Mouse (Mus musculus) myocyte (in vitro differentiated cells): Measurements from ENCODE around the gene Gm20388. TPM values are rescaled to one million over a fixed set of nuclear protein-coding genes. Genes with fewer than 3 reads are reported as not detected.
A peak's percentile ranks its signal among the peaks of the same experiment; 100 is the strongest.

Experiments used
- H3K27me3 ChIP-seq: one replicate; pipeline ENCODE4 v1.6.1; 2011; ENCODE audit not compliant: control insufficient read depth, insufficient read depth, insufficient read length
- H3K36me3 ChIP-seq: one replicate; pipeline ENCODE4 v1.6.1; 2011; ENCODE audit not compliant: control insufficient read depth, insufficient read depth
- H3K4me2 ChIP-seq: one replicate; pipeline ENCODE4 v1.6.1; 2011; ENCODE audit warnings: low read depth, control low read depth
- H3K4me3 ChIP-seq: one replicate; pipeline ENCODE4 v1.5.1; 2011; ENCODE audit warnings: mild to moderate bottlenecking, control low read depth, moderate library complexity
- H3K79me2 ChIP-seq: one replicate; pipeline ENCODE4 v1.6.1; 2011; ENCODE audit not compliant: control insufficient read depth, insufficient read depth
- H3ac ChIP-seq: one replicate; pipeline ENCODE4 v1.6.1; 2011; ENCODE audit not compliant: control insufficient read depth, insufficient read length
- CEBPB ChIP-seq: IDR thresholded peaks from 2 replicates; pipeline ENCODE4 v1.6.1; 2011; ENCODE audit warnings: mild to moderate bottlenecking, moderate library complexity; ENCODE audit not compliant: poor library complexity, insufficient read depth, severe bottlenecking
- E2F4 ChIP-seq: IDR thresholded peaks from one replicate; pipeline ENCODE4 v1.6.1; 2011; ENCODE audit warnings: mild to moderate bottlenecking, control low read depth, moderate library complexity; ENCODE audit not compliant: insufficient read depth
- MAX ChIP-seq: IDR thresholded peaks from one replicate; pipeline ENCODE4 v1.6.1; 2011; ENCODE audit warnings: low read depth, mild to moderate bottlenecking, control low read depth
- MYOD1 ChIP-seq, 3 experiments: IDR thresholded peaks; one replicate each; pipeline ENCODE4 v1.6.1; 2011; ENCODE audit warnings: control low read depth in 2 of 3, low read depth in 2 of 3, mild to moderate bottlenecking in 2 of 3, moderate library complexity in 1 of 3; ENCODE audit not compliant: insufficient read length in 2 of 3, control insufficient read depth in 1 of 3
- MYOG ChIP-seq, 3 experiments: IDR thresholded peaks; one replicate each; pipeline ENCODE4 v1.6.1; 2011; ENCODE audit warnings: control low read depth in 2 of 3, low read depth in 2 of 3, mild to moderate bottlenecking in 2 of 3; ENCODE audit not compliant: insufficient read length in 2 of 3, control insufficient read depth in 1 of 3, insufficient read depth in 1 of 3
- POLR2A ChIP-seq: IDR thresholded peaks from one replicate; pipeline ENCODE4 v1.6.1; 2011; ENCODE audit warnings: low read depth, mild to moderate bottlenecking, control low read depth, moderate library complexity; ENCODE audit not compliant: insufficient read length
- POLR2AphosphoS2 ChIP-seq: IDR thresholded peaks from one replicate; pipeline ENCODE4 v1.6.1; 2011; ENCODE audit warnings: low read depth, control low read depth; ENCODE audit not compliant: insufficient read length
- REST ChIP-seq: IDR thresholded peaks from one replicate; pipeline ENCODE4 v1.6.1; 2011; ENCODE audit warnings: mild to moderate bottlenecking, control low read depth, moderate library complexity; ENCODE audit not compliant: insufficient read depth, insufficient read length
- SRF ChIP-seq: IDR thresholded peaks from one replicate; pipeline ENCODE4 v1.6.1; 2011; ENCODE audit warnings: low read depth; ENCODE audit not compliant: control insufficient read depth, insufficient read length
- TCF12 ChIP-seq: IDR thresholded peaks from one replicate; pipeline ENCODE4 v1.6.1; 2011; ENCODE audit warnings: mild to moderate bottlenecking, control low read depth; ENCODE audit not compliant: poor library complexity, insufficient read depth, severe bottlenecking
- TCF3 ChIP-seq: IDR thresholded peaks from one replicate; pipeline ENCODE4 v1.6.1; 2011; ENCODE audit warnings: low read depth, control low read depth; ENCODE audit not compliant: insufficient read length
- USF1 ChIP-seq: IDR thresholded peaks from one replicate; pipeline ENCODE4 v1.6.1; 2011; ENCODE audit warnings: low read depth, mild to moderate bottlenecking, control low read depth, moderate library complexity
- polyA plus RNA-seq: library from polyadenylated mRNA; unstranded; fragments of >200 nt; fragmentation: generic; extraction: Trizol; gene quantifications from one replicate; pipeline ENCODE4 v1.2.1, GENCODE M21; 2012; ENCODE audit warnings: missing spikeins

Gm20388 gene
- polyA plus RNA-seq, 1 experiment = 15.3 TPM

DNA sequence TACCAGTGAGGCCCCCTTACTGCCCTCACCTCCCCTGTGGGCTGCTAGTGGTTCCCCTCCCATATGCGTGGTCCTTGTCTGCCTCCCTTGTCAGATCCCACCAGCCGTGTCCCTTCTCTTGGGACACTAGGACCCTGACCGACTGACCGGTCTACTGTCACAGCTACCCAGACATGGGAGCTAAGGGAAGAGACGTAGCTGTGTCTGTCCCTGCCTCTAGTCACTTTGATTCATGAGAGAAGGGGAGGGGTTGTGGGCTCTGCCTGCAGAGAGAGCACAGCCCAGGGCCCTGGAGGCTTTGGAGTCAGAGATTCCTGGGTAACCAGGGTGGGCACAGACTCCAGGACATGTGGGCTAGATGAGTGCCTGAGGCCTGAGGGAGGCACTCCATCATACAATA, 386.4 kb downstream of the Gm20388 start:
- peaks cover 14% of the 10 kb centered on the region for H3K79me2 ChIP-seq
- no peak overlapping the region for H3K4me3 ChIP-seq
- H3ac ChIP-seq = no peak overlapping the region
- no peak overlapping the region for H3K4me2 ChIP-seq
- H3K27me3 ChIP-seq = no peaks in the 10 kb centered on the region
- no peak for TF ChIP-seq MAX
- no peak for TF ChIP-seq E2F4
- TF ChIP-seq SRF = no peak
- TF ChIP-seq POLR2A = no peak
- TF ChIP-seq CEBPB = no peak
- no peak for TF ChIP-seq USF1
- no peak for TF ChIP-seq REST
- TF ChIP-seq TCF3 = no peak
- TF ChIP-seq MYOG (IDR thresholded peaks at IDR 0.05; ENCODE audit: control insufficient read depth in 1 of 3, insufficient read depth in 1 of 3, insufficient read length in 2 of 3, low read depth in 2 of 3) = no peak
- TF ChIP-seq TCF12 = no peak
- TF ChIP-seq MYOD1 (IDR thresholded peaks at IDR 0.05; ENCODE audit: control insufficient read depth in 1 of 3, insufficient read length in 2 of 3, low read depth in 2 of 3) = no peak
- H3K36me3 ChIP-seq = no peaks in the 10 kb centered on the region

DNA sequence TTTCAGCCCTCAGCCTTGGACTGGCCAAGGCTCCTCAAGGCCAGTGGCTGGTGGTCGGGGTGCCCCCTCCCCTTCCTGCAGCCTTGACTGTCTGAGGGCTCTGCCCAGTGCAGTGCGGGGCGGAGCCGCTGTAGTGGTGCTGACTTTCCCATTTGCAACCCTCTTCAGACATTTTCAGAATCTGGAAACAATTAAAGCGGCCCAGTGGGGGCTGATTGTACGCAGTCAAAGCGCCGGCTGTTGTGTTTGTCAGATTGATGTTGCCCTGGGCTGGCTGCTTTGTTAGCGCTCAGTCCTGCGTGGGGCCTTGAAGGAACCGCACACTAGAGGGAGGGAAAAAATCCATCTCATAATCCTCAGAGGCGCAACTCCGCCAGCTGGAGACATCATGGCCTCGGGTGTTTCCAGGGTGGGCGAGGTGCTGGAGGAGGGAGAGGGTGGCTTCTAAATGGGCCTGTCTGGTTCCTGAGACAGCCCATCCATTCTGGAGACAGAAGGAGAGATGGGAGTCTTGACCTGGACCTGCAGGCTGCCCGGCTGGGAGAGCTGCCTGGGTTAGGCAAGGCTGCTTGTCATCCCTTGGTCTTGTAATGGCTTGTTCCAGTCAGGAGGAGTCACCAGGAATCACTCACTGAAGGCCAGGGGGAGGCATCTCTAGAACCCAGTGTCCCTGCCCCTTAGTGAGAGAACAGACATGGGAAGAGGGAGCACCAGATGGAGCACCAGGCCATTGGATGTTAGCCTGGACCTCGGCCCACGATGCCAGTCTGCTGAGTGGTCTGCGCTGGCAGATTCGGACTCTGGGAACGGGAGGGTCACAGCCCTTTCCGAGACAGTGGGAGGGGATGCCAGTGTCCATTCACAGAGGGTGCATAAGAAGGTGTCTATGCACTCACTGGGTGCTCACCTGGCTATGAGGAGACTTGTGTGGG, 388.2 kb downstream of the Gm20388 start:
- Histone ChIP-seq H3ac (no peak overlapping the region), H3K27me3 (no peaks in the 10 kb centered on the region), H3K79me2 (peaks cover 18% of the 10 kb centered on the region), H3K4me2 (no peak overlapping the region), H3K4me3 (no peak overlapping the region), H3K36me3 (no peaks in the 10 kb centered on the region)
- TF ChIP-seq POLR2A (no peak), POLR2AphosphoS2 (no peak), E2F4 (no peak), TCF12 (no peak), MYOG (IDR thresholded peaks at IDR 0.05; ENCODE audit: control insufficient read depth in 1 of 3, insufficient read depth in 1 of 3, insufficient read length in 2 of 3, low read depth in 2 of 3) (no peak), REST (no peak), MAX (no peak), USF1 (no peak), MYOD1 (IDR thresholded peaks at IDR 0.05; ENCODE audit: control insufficient read depth in 1 of 3, insufficient read length in 2 of 3, low read depth in 2 of 3) (no peak), SRF (no peak), CEBPB (no peak)

DNA sequence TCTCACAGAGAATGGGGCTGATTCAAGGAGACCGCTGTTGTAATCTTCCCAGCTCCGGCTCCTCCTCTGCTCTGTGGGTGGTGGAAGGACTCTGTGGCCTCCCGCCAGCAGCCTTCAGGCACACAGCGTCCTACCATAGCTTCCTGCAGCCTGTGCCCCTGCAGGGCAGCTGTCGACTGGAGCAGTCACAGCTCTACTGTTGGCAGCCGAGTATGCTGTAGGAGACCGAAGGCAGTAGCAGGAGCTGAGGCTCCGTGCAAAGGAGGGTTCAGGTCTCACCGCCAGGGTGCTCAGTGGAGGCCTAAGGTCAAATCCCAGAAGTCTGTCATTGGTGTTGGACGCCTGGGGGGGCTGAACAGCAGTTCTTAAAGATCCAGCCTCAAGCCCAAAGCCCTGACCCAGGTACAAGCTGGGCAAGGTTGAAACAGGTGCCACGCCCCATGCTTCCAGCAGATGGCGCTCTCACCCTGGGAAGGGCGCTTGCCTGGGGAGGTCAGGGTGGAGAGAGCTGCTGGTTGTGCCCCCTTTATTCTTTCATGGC, 390.0 kb downstream of the Gm20388 start:
- Histone ChIP-seq H3K4me3 (no peak overlapping the region), H3K36me3 (no peaks in the 10 kb centered on the region), H3K4me2 (peak overlapping the region; percentile 22), H3K27me3 (no peaks in the 10 kb centered on the region), H3ac (no peak overlapping the region), H3K79me2 (peaks cover 18% of the 10 kb centered on the region)
- peak; percentile 27 to 85 (median 85) for TF ChIP-seq MYOG (IDR thresholded peaks at IDR 0.05; ENCODE audit: control insufficient read depth in 1 of 3, insufficient read depth in 1 of 3, insufficient read length in 2 of 3, low read depth in 2 of 3)
- TF ChIP-seq MYOD1 (IDR thresholded peaks at IDR 0.05; ENCODE audit: control insufficient read depth in 1 of 3, insufficient read length in 2 of 3, low read depth in 2 of 3) = peak in 2 of 3 experiments; percentile 73 to 89
- TF ChIP-seq USF1 = no peak

DNA sequence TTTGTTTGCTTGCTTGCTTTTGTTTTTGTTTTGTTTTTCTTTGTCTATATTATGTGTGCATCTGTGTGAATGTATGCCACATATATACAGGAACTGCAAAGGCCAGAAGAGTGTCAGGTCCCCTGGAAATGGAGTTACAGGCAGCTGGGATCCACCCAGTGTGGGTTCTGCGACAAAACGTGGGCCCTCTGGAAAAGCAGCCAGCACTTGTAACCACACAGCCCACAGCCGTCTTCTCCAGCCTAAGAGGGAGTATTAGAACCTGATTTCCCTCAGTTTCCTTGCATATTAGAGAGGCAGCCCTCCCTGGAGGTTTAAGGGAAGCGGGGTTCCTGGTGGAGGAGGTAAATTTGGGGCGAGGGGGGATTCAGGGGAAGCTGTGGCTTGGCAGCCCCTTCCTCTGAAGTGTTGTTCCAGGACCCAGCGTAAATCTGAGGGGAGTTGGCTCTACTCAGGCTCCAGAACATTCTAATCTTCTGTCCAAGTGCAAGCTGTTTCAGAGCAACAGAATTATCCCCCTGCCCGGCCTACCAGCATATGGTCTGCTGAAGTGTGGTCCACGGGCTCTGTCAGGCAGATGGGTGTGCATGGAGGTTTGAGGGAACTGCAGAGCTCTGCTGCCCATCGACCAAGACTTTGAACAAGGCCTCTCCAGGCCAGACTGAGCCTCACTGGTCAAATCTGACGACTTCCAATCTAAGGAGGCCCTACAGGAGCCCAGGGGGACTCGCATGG, 392.5 kb downstream of the Gm20388 start:
- H3K36me3 ChIP-seq = no peaks in the 10 kb centered on the region
- no peak overlapping the region for H3ac ChIP-seq
- H3K27me3 ChIP-seq = no peaks in the 10 kb centered on the region
- H3K4me3 ChIP-seq = no peak overlapping the region
- peaks cover 6% of the 10 kb centered on the region for H3K79me2 ChIP-seq
- H3K4me2 ChIP-seq = no peak overlapping the region
- TF ChIP-seq MYOD1 (IDR thresholded peaks at IDR 0.05; ENCODE audit: control insufficient read depth in 1 of 3, insufficient read length in 2 of 3, low read depth in 2 of 3) (no peak), USF1 (no peak), MAX (no peak), POLR2AphosphoS2 (no peak), SRF (no peak), CEBPB (no peak), REST (no peak), TCF3 (no peak), E2F4 (no peak), TCF12 (no peak), MYOG (IDR thresholded peaks at IDR 0.05; ENCODE audit: control insufficient read depth in 1 of 3, insufficient read depth in 1 of 3, insufficient read length in 2 of 3, low read depth in 2 of 3) (no peak), POLR2A (no peak)
